Mouse (Mus musculus): ENCODE results near the gene Adnp.

DNA sequence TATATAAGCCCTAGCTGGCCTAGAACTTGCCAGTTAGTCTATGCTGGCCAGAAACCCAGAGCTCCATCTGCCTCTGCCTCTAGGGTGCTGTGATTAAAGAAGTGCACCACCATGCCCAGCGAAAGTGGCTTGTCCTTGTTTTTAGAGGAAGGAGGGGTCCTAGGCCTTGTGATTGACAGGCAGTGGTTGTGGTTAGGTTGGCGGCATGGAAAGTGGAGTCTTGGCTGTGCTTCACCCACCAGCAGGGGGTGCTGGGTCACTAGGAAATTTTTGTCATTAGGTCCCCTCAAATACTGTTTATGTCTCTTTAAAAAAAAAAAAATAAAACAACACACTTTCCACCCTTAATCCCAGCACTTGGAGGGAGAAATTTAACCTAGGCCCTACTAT lies 41.9 kb upstream of the Adnp start:
- TF ChIP-seq EP300 (IDR thresholded peaks at IDR 0.05; ENCODE audit: low read depth) (no peak), CTCF (IDR thresholded peaks at IDR 0.05; ENCODE audit: low read depth) (peak; percentile 52)
